Mouse (Mus musculus): ENCODE measurements around the gene Olfr619. TPM values are rescaled to one million over a fixed set of nuclear protein-coding genes. Genes with fewer than 3 reads are reported as not detected.

The Olfr619 gene
- not detected in 2 replicates for polyA plus RNA-seq (2014; fragmentation: Nextera tagmentation; extraction: Ambion mirVana)

DNA sequence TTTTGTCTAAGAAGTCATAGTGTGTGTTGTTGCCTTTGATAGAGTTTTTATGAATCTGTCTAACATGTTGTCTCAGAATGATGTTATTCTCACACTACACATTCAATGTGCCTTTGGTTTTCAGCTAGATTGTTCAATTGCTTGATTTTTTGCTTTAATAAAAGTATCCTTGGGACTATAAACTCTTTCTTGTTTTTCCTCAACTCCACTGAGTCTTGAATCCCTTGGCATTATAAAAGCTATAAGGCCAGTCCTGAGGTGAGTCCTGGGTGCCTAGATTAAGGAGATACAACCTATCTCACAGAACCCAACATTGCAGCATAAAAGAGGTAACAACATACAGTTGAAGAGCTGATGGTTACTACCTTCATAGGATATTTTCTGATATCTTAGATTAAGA is at the start of gene Olfr619:
Gene Olfr619, plus strand, starts transcription at position 301 of the 400 bp plus-strand sequence.
- Histone ChIP-seq H3K4me3 (ENCODE audit: low read depth, low read length) (no peak within 1 kb of the TSS), H3K9ac (ENCODE audit: low read length) (no peak within 1 kb of the TSS), H3K27me3 (ENCODE audit: control insufficient read depth, insufficient read depth, low read length) (no peaks in the 10 kb centered on the region), H3K36me3 (ENCODE audit: control insufficient read depth, insufficient read depth, low read length) (no peaks in the 10 kb centered on the region), H3K4me2 (ENCODE audit: low read depth, low read length, severe bottlenecking) (no peak within 1 kb of the TSS), H3K9me3 (ENCODE audit: control insufficient read depth, low read length) (no peaks in the 10 kb centered on the region), H3K27ac (ENCODE audit: low read depth, low read length) (no peak within 1 kb of the TSS), H3K4me1 (replicated peaks; ENCODE audit: control insufficient read depth, insufficient read depth, low read length) (no peaks in the 10 kb centered on the region)
- ATAC-seq (replicated peaks; ENCODE audit: low FRiP score) (no peak), DNase-seq (ENCODE audit: low spot score) (no peak)

DNA sequence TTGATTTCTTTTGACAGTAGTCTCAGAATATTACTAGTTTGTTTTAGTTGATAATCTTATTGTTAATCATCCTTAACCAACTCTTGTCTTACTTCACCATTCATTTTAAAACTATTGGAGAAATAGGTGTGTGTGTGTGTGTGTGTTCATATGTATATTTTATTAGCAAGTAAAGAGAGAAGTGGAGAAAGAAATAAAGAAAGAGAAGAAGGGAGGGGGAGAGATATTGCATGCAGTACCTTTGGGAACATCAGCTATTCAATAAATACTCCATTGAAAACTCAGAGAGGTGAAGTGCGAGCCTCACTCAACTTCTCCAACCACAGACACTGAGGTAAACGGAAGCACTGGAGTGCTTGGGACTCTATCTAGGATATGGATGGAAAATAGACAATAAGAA is 44.6 kb upstream of the Olfr619 start, which contains the start of gene Olfr615:
Gene Olfr615, plus strand, starts transcription at position 301 of the 400 bp plus-strand sequence.
- Histone ChIP-seq H3K4me2 (ENCODE audit: low read depth, low read length, severe bottlenecking) (no peak within 1 kb of the TSS), H3K4me3 (ENCODE audit: low read depth, low read length) (no peak within 1 kb of the TSS), H3K36me3 (ENCODE audit: control insufficient read depth, insufficient read depth, low read length) (no peaks in the 10 kb centered on the region), H3K27ac (ENCODE audit: low read depth, low read length) (no peak within 1 kb of the TSS), H3K27me3 (ENCODE audit: control insufficient read depth, insufficient read depth, low read length) (no peaks in the 10 kb centered on the region), H3K9me3 (ENCODE audit: control insufficient read depth, low read length) (no peaks in the 10 kb centered on the region), H3K4me1 (replicated peaks; ENCODE audit: control insufficient read depth, insufficient read depth, low read length) (no peaks in the 10 kb centered on the region), H3K9ac (ENCODE audit: low read length) (no peak within 1 kb of the TSS)
- whole genome bisulfite sequencing, result 88% methylated on average over 2 of the region's 2 CpGs
- DNase-seq (ENCODE audit: low spot score) (no peak), ATAC-seq (replicated peaks; ENCODE audit: low FRiP score) (no peak)

DNA sequence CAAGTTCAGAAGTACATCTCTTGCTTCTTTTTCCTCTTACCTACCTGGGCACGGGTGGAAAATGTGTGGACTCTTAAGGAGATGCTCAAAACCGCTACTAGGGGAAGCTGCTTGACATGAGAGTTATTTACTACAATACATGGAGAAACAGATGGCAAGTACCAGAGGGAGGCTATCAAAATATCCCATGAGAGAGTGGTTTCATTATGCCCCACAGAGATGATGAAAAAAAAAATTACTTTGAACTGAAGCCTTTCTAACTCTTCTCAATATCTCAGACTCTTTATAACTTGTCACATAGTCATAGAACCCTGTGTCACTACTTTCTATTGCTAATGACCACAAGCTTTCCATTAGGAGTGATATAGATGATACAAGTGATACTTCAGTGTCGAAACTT is 31.3 kb upstream of the Olfr619 start, which contains the start of gene Olfr616:
Gene Olfr616, minus strand, starts transcription at position 101 of the 400 bp plus-strand sequence.
- H3K4me1 ChIP-seq (replicated peaks; ENCODE audit: control insufficient read depth, insufficient read depth, low read length), result no peaks in the 10 kb centered on the region
- no peak within 1 kb of the TSS for H3K4me3 ChIP-seq (ENCODE audit: low read depth, low read length)
- H3K36me3 ChIP-seq (ENCODE audit: control insufficient read depth, insufficient read depth, low read length), result no peaks in the 10 kb centered on the region
- H3K4me2 ChIP-seq (ENCODE audit: low read depth, low read length, severe bottlenecking), result no peak within 1 kb of the TSS
- no peaks in the 10 kb centered on the region for H3K27me3 ChIP-seq (ENCODE audit: control insufficient read depth, insufficient read depth, low read length)
- 87% methylated on average over 3 of the region's 3 CpGs for WGBS
- no peak within 1 kb of the TSS for H3K27ac ChIP-seq (ENCODE audit: low read depth, low read length)
- no peaks in the 10 kb centered on the region for H3K9me3 ChIP-seq (ENCODE audit: control insufficient read depth, low read length)
- DNase-seq (ENCODE audit: low spot score) (no peak), ATAC-seq (replicated peaks; ENCODE audit: low FRiP score) (no peak)
- no peak within 1 kb of the TSS for H3K9ac ChIP-seq (ENCODE audit: low read length)

DNA sequence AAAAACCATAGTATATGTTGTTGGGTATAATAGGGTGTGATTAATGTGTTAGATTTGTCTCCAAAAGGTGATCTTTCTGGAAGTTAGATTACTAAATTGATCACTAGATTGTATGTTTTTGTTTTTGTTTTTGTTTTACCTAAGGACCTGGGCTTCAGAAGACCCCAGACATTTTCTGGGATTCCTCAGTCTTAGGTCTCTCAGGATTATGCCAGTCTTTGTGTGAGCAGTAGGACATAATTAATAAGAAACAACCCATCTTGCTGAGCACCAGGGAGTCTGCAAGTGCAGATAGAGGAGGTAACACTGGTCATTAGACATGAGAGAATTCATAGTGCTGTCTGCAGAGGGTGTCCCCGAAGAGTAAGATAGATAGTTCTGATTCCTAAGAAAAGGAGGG is 27.6 kb upstream of the Olfr619 start, which contains the start of gene Olfr617:
Gene Olfr617, plus strand, starts transcription at position 301 of the 400 bp plus-strand sequence.
- DNase-seq (ENCODE audit: low spot score) (no peak), ATAC-seq (replicated peaks; ENCODE audit: low FRiP score) (no peak)
- WGBS, result 90% methylated on average over 1 of the region's 1 CpGs
- Histone ChIP-seq H3K4me3 (ENCODE audit: low read depth, low read length) (no peak within 1 kb of the TSS), H3K27me3 (ENCODE audit: control insufficient read depth, insufficient read depth, low read length) (no peaks in the 10 kb centered on the region), H3K4me1 (replicated peaks; ENCODE audit: control insufficient read depth, insufficient read depth, low read length) (no peaks in the 10 kb centered on the region), H3K36me3 (ENCODE audit: control insufficient read depth, insufficient read depth, low read length) (no peaks in the 10 kb centered on the region), H3K4me2 (ENCODE audit: low read depth, low read length, severe bottlenecking) (no peak within 1 kb of the TSS), H3K27ac (ENCODE audit: low read depth, low read length) (no peak within 1 kb of the TSS), H3K9ac (ENCODE audit: low read length) (no peak within 1 kb of the TSS), H3K9me3 (ENCODE audit: control insufficient read depth, low read length) (no peaks in the 10 kb centered on the region)

DNA sequence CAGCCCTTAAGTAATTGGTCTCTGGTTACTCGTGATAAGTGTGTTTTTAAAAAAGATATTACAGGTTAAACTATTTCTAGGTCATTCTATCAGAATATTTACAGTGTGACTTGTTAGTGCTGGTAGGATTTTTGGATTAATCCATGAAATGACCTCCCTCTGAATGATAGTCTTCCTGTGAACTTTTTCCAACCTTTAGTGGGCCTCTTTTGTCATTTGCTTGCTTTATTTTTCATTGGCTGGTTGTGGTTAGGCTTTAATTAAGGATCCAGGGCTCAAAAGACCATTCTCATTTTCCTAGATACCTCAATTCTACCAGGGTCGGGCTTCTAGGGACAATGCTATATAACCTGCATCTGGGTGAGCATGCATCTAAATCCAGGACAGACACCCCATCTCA is 10.6 kb upstream of the Olfr619 start, which contains the start of gene Olfr618:
Gene Olfr618, plus strand, starts transcription at position 301 of the 400 bp plus-strand sequence.
- no peaks in the 10 kb centered on the region for H3K9me3 ChIP-seq (ENCODE audit: control insufficient read depth, low read length)
- no peaks in the 10 kb centered on the region for H3K36me3 ChIP-seq (ENCODE audit: control insufficient read depth, insufficient read depth, low read length)
- no peak within 1 kb of the TSS for H3K27ac ChIP-seq (ENCODE audit: low read depth, low read length)
- no peak within 1 kb of the TSS for H3K9ac ChIP-seq (ENCODE audit: low read length)
- no peaks in the 10 kb centered on the region for H3K27me3 ChIP-seq (ENCODE audit: control insufficient read depth, insufficient read depth, low read length)
- ATAC-seq (replicated peaks; ENCODE audit: low FRiP score) (no peak), DNase-seq (ENCODE audit: low spot score) (no peak)
- 64% methylated on average over 2 of the region's 2 CpGs for WGBS
- H3K4me3 ChIP-seq (ENCODE audit: low read depth, low read length), result no peak within 1 kb of the TSS
- H3K4me2 ChIP-seq (ENCODE audit: low read depth, low read length, severe bottlenecking), result no peak within 1 kb of the TSS
- H3K4me1 ChIP-seq (replicated peaks; ENCODE audit: control insufficient read depth, insufficient read depth, low read length), result no peaks in the 10 kb centered on the region

DNA sequence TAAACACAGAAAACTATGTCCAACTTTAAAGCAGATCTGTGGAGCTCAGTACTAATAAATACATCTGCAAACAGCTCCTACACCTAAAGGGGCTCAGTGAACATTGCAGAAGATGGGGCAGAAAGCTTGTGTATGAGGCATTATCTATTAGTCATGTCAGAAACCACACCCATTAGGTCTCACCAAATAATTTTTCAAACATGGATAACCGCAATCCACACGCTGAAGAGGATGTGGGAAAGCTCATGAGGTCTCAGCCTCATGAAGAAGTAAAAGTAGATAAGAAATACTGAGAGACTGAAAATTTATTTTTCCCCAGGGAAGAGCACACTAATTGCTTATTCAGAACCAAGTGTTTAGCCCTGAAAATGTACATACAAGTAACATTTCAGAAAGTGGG is 7.0 kb downstream of the Olfr619 start:
- DNase-seq (ENCODE audit: low spot score) (no peak), ATAC-seq (replicated peaks; ENCODE audit: low FRiP score) (no peak)
- no peak overlapping the region for H3K4me2 ChIP-seq (ENCODE audit: low read depth, low read length, severe bottlenecking)
- no peaks in the 10 kb centered on the region for H3K27me3 ChIP-seq (ENCODE audit: control insufficient read depth, insufficient read depth, low read length)
- no peaks in the 10 kb centered on the region for H3K4me1 ChIP-seq (replicated peaks; ENCODE audit: control insufficient read depth, insufficient read depth, low read length)
- no peaks in the 10 kb centered on the region for H3K9me3 ChIP-seq (ENCODE audit: control insufficient read depth, low read length)
- no peaks in the 10 kb centered on the region for H3K36me3 ChIP-seq (ENCODE audit: control insufficient read depth, insufficient read depth, low read length)
- H3K27ac ChIP-seq (ENCODE audit: low read depth, low read length), result no peak overlapping the region
- WGBS, result 84% methylated on average over 2 of the region's 2 CpGs
- no peak overlapping the region for H3K9ac ChIP-seq (ENCODE audit: low read length)
- H3K4me3 ChIP-seq (ENCODE audit: low read depth, low read length), result no peak overlapping the region

DNA sequence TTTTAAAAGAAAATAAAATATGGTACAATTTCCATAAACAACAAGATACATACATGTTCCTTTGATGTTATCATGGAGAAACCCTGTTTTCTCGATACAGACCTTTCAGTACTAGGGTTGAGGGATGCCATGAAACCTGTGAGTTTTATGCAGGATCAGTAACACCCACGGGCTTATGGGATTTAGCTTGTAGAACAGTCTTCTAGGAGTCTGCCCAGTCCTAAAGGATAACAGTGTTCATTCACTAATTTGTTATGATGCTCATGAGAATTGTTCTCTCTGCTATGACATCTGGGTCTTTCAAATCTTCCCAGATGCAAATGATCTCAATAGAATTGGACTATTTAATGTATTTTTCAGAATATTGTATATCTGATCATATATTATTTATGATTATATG is 12.1 kb downstream of the Olfr619 start, which contains the start of gene Olfr620:
Gene Olfr620, minus strand, starts transcription at position 101 of the 400 bp plus-strand sequence.
- Histone ChIP-seq H3K4me1 (replicated peaks; ENCODE audit: control insufficient read depth, insufficient read depth, low read length) (no peaks in the 10 kb centered on the region), H3K9me3 (ENCODE audit: control insufficient read depth, low read length) (no peaks in the 10 kb centered on the region), H3K4me2 (ENCODE audit: low read depth, low read length, severe bottlenecking) (no peak within 1 kb of the TSS), H3K36me3 (ENCODE audit: control insufficient read depth, insufficient read depth, low read length) (no peaks in the 10 kb centered on the region), H3K4me3 (ENCODE audit: low read depth, low read length) (no peak within 1 kb of the TSS), H3K9ac (ENCODE audit: low read length) (no peak within 1 kb of the TSS), H3K27me3 (ENCODE audit: control insufficient read depth, insufficient read depth, low read length) (no peaks in the 10 kb centered on the region), H3K27ac (ENCODE audit: low read depth, low read length) (no peak within 1 kb of the TSS)
- ATAC-seq (replicated peaks; ENCODE audit: low FRiP score), result no peak
- 78% methylated on average over 2 of the region's 2 CpGs for WGBS
- no peak for DNase-seq (ENCODE audit: low spot score)

DNA sequence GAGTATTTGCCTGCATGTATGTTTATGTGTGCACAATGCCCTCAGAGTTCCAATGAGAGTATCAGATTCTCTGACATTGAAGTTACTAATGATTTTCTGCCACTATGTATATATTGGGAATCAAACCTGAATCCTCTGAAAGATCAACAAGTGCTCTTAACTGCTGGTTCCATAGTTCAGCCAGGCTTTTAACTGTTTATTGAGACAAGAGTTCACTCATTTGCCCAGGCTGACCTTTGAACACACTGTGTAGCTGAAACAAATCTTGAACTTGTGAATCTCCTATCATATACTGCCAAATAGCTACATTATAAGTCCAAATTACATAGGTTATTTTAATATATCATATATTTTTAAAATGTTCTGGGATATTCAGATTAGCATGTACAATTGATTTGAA is 36.4 kb downstream of the Olfr619 start:
- Histone ChIP-seq H3K27me3 (ENCODE audit: control insufficient read depth, insufficient read depth, low read length) (no peaks in the 10 kb centered on the region), H3K4me1 (replicated peaks; ENCODE audit: control insufficient read depth, insufficient read depth, low read length) (no peaks in the 10 kb centered on the region), H3K4me2 (ENCODE audit: low read depth, low read length, severe bottlenecking) (no peak overlapping the region), H3K36me3 (ENCODE audit: control insufficient read depth, insufficient read depth, low read length) (no peaks in the 10 kb centered on the region), H3K9me3 (ENCODE audit: control insufficient read depth, low read length) (no peaks in the 10 kb centered on the region), H3K27ac (ENCODE audit: low read depth, low read length) (no peak overlapping the region), H3K4me3 (ENCODE audit: low read depth, low read length) (no peak overlapping the region), H3K9ac (ENCODE audit: low read length) (no peak overlapping the region)
- ATAC-seq (replicated peaks; ENCODE audit: low FRiP score), result no peak
- DNase-seq (ENCODE audit: low spot score), result no peak

DNA sequence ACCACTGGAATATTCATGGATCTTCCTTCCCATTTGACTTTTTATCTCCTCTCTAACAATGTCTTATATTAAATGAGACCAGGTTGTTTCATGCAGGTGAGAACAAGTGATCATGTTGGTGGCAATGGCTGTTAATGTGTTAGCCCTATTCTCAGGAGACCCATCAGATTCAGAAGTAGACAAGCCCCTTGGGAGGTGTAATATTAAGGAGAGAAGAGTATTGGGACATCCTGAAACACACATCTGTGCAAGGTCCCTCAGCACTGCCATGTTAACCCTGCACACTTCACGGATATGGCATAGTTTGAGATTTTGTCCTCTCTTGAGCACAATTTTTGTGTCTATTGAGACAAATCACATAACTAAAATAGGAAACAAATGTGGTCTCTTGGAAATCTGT is 42.2 kb downstream of the Olfr619 start, which contains the start of gene Olfr622:
Gene Olfr622, minus strand, starts transcription at position 101 of the 400 bp plus-strand sequence.
- DNase-seq (ENCODE audit: low spot score) (no peak), ATAC-seq (replicated peaks; ENCODE audit: low FRiP score) (no peak)
- Histone ChIP-seq H3K4me1 (replicated peaks; ENCODE audit: control insufficient read depth, insufficient read depth, low read length) (no peaks in the 10 kb centered on the region), H3K9me3 (ENCODE audit: control insufficient read depth, low read length) (no peaks in the 10 kb centered on the region), H3K4me2 (ENCODE audit: low read depth, low read length, severe bottlenecking) (no peak within 1 kb of the TSS), H3K36me3 (ENCODE audit: control insufficient read depth, insufficient read depth, low read length) (no peaks in the 10 kb centered on the region), H3K27ac (ENCODE audit: low read depth, low read length) (no peak within 1 kb of the TSS), H3K27me3 (ENCODE audit: control insufficient read depth, insufficient read depth, low read length) (no peaks in the 10 kb centered on the region), H3K9ac (ENCODE audit: low read length) (no peak within 1 kb of the TSS), H3K4me3 (ENCODE audit: low read depth, low read length) (no peak within 1 kb of the TSS)
- 89% methylated on average over 1 of the region's 1 CpGs for WGBS
